Mouse (Mus musculus): ENCODE data around the gene Sema3f.

DNA sequence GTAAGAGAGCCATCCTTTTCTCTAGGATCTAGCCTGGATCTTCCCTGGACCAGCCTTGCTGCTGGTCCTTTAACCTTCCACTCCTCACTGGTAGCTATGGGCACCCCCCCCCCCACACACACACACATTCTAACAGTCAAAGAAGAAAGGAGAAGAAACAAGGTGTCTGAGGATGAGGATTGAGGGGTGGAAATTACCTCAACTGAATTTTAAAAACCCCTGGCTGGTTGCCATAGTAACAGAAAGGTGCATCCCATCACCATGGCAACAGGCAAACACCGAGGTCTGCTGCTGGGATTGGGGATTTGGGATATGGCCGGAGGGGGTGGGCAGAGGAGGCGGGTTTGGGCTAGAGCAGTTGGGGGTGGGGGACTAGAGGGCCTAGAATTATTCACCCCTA lies 19.4 kb upstream of the Sema3f start:
- TF ChIP-seq POLR2A (IDR thresholded peaks at IDR 0.05; ENCODE audit: borderline replicate concordance, extremely low read depth, insufficient read depth, insufficient read length, poor library complexity, severe bottlenecking) (no peak), CTCF (IDR thresholded peaks at IDR 0.05; ENCODE audit: borderline replicate concordance, extremely low read depth, insufficient read depth, insufficient read length) (no peak)

All from brain, embryonic 14.5 days (tissue).